Mouse (Mus musculus) c-Kit-positive CD71-positive TER-119-positive erythroid progenitor cells, embryonic 14.5 days (primary cell): ENCODE measurements around the gene Sall2.
"Not testable (repeated sequence)": the region's sequence is repeated elsewhere in the genome, so short reads cannot be mapped to it uniquely, and the experiment has no call there.

Source experiments
- DNase-seq: peaks from one replicate; pipeline ENCODE4 v3.0.0-alpha.2; 2013; ENCODE audit warnings: low spot score

Gene Sall2

DNA sequence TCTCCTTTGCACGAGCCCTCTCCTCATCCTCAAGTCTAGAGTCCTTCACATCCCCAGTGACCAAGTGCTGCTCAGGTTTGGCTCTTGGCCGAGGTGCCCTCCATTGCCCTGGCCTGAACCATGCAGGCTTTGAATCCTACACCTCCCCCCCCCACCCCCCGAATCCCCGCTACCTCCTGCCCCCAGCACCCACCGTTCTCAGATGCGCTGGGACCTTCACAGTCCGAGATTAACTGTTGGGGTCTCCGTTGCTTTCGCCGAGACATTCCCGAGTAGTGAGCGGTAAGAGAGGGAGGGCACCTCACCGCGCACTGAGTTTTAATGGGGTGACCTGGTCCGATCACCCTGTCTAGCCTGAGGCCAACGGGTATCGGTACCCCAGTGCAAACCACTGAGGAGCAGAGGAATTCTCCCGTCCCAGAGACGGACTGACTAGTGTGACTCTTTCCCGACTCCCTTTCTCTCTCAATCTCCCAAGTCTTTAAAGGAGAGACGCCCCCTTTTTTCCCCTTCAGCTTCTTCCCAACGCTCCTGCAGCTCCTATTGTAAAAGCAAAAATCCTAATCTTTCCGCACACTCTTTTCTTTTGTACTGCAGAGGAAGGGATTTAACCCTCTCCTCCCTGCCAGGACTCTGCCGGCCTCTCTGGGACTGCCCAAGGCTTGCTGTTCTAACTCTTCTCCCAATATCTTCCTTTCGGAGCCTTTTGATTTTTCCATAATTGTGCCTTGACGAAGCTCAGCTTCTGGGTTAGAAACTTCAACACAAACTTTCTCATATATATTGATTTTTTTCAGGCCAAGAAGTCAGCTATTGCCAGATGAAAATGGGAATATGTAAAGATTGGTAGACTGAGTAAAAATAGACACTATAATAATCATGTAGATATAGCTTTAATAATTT lies at the start of gene Sall2:
TSS of gene Sall2 (minus strand) at position 853 of the 903 bp plus-strand sequence.
- DNase-seq: no peak

DNA sequence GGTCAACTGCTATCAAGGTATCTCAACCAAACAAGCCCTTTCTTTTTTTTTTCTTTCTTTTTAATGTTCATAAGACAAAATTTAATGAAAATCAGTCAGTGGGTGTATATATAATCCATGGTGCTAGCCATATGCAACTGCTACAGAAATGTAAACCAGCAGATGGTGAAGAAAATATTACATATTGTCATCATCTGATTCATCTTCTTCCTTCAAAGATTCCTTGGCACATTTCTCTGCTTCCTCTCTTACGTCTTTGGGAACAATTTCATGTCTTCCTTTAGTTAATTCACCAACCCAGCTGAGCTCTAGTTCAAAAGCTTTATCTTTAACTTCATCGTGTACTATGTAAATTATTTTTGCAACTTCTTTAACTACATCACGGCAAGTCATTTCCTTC lies 40.2 kb upstream of the Sall2 start:
- no peak for DNase-seq

- DNase-seq: no peak
These were observed 27.7 kb upstream of the Sall2 start, which contains the start of gene Olfr1513 for GRCm38 (mm10) chr14:52356308-52356707. Olfr1513 (minus strand) TSS chr14:52356408.

- no peak for DNase-seq
These were observed 10.9 kb upstream of the Sall2 start for GRCm38 (mm10) chr14:52339512-52339852.

GRCm38 (mm10) chr14:52338751-52339511 lies 10.4 kb upstream of the Sall2 start:
- peak; percentile 70 for DNase-seq

DNA sequence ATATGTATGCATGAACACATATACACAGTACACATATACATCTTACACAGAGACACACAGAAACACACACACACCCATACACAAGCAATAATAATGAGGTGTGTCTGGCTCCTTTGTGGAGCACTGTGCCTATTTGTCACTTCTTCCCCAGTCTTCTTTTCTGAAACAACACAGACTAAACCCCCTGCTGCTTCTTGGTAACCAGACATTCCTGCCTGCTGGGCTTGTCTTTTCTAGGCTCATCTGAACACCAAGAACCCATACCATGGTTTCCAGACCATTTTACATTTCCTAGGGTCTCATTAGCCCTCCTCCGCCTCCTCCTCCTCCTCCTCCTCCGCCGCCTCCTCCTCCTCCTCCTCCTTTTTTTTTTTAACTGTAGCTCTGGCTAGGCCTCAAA lies 3.6 kb upstream of the Sall2 start:
- DNase-seq: no peak

- DNase-seq: no peak
These were observed 2.6 kb upstream of the Sall2 start for GRCm38 (mm10) chr14:52331069-52331750.

DNA sequence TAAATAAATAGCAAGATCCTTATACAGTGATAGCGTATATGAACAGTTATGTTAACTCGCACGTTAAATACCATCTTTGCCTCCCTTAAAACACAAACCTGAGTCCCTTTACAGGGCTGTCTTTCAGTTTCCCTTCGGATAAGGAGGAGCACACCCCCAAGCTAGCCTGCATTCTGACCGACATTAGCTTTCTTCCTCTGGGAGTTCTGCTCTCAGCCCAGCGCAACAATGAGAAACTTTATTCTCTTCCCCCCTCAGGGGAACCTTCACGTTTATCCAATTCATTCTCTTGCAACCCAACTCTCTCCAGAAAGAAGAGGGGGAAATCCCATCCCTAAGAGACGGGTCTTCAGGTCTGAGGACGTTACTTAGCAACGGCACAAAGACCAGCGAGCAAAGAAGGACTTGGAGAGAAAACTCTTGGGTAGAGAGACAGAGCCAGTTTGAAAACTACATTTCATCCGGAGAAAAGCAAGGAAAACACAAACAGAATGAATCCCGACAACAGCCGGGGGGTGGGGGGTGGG lies 1.1 kb downstream of the Sall2 start:
- DNase-seq: no peak

DNA sequence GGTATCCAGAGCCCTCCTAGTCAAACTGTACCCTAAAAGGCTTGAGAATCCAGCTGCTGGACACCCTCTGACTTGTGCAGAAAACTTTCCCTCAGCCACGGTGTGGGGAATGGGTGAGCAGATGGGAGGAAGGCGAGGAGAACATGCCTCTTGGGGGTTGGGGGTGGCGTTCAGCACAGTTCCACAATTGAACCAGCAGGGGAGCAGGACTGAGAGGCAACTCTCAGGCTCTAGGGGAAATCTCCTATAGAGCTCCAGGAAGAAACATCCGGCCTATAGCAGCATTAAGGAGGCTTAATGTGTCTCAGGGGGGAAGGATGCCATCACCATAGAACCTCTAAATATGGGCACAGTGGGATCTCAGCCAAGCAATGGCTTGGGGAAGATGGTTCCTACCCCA lies 2.7 kb downstream of the Sall2 start:
- DNase-seq: no peak

DNA sequence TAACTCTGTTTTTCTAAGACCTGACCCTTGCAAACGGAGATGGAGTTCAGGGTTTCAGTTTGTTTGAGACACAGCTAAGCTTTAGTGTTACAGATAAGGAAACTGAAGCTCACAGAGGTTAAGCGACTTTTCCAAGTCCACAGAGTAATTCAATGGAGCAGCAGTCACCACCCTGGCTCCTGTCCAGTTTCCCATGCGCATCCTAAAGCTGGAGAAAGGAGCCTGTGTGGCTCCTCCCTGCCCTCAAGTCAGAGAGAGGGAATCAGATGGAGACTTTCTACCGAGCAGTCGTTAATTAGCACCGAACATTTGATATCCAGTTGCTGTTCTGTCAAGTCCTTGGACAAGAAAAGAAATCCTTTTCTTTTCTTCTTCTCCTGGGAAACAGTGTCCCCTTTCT lies 9.2 kb downstream of the Sall2 start:
- no peak for DNase-seq

DNA sequence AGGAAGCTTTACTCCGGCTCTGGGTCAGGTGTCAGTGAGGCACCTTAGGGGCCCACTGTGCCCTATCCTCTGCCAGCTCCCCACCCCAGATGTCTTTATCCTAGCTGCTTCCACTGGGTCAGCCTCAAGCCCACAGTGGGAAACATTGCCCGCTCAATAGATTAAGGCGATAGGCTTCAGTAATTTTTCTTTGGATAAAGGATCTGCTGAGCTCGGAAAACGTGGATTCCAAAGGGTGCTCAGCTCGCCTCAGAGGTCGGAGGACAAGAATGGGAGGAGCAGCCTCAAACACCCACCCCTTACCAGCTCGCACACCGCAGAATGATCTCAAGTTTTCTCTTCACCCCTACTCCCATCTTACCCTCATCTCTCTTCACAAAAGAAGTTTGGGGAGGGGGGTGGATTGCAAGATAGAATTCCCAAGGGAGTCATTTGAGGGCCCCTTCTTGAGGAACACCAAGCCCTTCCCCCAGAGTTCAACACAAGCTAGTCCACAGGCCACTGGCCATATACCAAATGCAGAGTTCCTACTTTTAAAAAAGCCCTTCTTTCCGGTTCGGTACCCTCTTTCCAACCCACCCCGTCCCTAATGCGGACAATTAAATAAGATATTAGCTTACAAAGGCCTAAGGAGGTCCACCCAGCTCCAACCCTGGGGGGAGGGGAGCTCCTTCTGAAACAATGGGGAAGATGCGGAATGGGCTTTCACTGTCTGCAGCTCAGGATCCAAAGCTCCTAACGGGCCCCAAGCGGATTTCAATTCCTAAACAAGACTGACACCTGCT lies 11.9 kb downstream of the Sall2 start:
- DNase-seq: no peak

- no peak for DNase-seq
These were observed 12.6 kb downstream of the Sall2 start for GRCm38 (mm10) chr14:52315792-52316440.

DNA sequence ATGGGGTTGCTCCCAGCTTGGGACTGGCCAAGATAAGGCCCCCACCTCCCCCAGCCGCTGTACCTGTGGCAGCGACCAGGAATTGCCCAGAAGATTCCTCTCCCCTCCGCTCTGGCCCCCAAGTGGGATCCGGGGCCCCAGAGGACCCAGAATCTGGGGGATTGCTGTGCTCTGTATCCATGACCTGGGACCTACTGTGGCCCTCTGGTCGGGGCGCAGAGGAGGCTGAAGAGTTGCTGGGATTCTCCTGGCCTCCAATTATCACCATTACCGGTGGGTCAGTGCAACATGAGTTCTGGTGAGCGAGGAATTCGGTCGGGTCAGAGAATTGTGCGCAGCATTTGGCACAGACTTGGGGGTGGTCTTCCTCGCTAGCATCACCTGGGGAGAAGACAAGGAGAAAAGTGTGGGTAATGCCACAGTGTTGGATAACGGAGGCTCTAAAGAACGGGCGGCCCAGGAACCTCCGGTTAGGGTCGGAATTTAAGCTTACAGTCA lies 13.2 kb downstream of the Sall2 start:
- DNase-seq: no peak

- DNase-seq: no peak
These were observed 13.8 kb downstream of the Sall2 start for GRCm38 (mm10) chr14:52314808-52315150.

DNA sequence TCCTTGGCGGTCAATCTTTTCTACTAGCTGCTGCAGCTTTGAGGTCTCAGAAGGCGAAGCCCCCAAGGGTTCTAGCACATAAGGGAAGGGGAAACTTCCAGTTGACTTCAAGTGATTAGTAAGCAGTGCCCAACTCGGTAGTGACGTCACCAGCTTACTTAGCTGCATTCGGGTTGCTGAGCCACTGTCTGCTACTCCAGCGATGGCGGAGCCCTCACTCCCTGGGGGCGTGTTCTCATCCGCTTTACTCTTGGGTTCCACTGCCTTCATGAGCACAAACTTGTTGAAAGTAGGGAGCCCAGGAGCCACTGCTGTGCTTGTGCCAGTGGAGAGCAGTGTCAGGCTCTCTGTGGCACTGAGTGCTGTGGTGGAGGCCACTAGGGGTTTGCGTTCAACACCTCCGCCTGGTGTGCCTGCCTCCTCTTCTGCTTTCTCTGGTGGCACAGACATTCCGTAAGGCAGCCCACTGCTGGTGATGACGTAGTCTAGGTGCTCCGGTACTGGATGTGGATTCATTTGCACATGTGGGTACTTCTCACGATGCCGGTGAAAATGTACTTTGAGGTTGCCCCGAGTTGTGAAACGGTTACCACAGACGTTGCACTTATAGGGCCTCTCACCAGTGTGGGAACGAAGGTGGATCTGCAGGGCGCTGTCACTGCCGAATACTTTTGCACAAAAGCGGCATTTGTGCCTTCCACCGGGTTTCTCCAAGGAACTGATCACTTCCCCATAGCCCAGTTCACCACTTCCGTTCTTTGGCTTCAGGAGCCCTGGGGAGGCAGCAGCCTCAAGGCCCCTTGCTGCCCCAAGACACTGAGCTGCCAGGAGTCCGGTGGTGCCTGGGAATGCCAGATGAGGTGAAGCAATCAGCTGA lies 14.4 kb downstream of the Sall2 start:
- no peak for DNase-seq

GRCm38 (mm10) chr14:52310906-52311305 lies 17.7 kb downstream of the Sall2 start:
- DNase-seq: no peak

DNA sequence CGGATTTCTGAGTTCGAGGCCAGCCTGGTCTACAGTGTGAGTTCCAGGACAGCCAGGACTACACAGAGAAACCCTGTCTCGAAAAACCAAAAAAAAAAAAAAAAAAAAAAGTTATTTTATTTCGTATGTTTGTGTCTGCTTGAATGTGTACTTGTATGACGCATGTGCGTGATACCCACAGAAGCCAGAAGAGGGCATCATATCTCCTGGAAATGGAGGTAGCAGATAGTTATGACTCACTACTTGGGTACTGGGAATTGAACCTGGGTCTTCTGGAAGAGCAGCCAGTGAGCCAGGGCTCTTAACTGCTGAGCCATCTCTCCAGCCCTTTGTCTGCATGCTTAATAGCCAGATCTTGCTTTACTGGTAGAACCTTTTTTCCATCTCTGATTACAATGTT lies 18.2 kb downstream of the Sall2 start:
- DNase-seq: not testable (repeated sequence)

- DNase-seq: peak; percentile 65
These were observed 22.5 kb downstream of the Sall2 start for GRCm38 (mm10) chr14:52306100-52306499.

GRCm38 (mm10) chr14:52304644-52305271 lies 23.8 kb downstream of the Sall2 start, which contains the start of gene Mettl3:
Mettl3 (minus strand) TSS chr14:52305128.
- DNase-seq: peak; percentile 89
